Mouse (Mus musculus) liver, postnatal 0 days (tissue): ENCODE measurements at regions not wholly inside any gene's neighbourhood (a gene's known extent, or its start where the extent isn't known, plus 50 kb on each side); places are given as distances from the start of the nearest gene placed in this dataset.

Source experiments
- CTCF ChIP-seq: sonication (generic); IDR thresholded peaks from 2 replicates; pipeline ENCODE4 v1.5.1; 2016; ENCODE audit warnings: antibody characterized with exemption, low read depth
- EP300 ChIP-seq: IDR thresholded peaks from 2 replicates; pipeline ENCODE4 v1.6.1; 2016; ENCODE audit warnings: antibody characterized with exemption, low read depth, mild to moderate bottlenecking

GRCm38 (mm10) chr1:90297751-90298150 lies 94.0 kb downstream of the Ackr3 start:
- TF ChIP-seq CTCF: no peak
- TF ChIP-seq EP300: no peak
